Mouse (Mus musculus): Measurements from ENCODE around the gene Tm4sf19. TPM values are rescaled to one million over a fixed set of nuclear protein-coding genes. Genes with fewer than 3 reads are reported as not detected.

The Tm4sf19 gene
- total and polyA plus RNA-seq, 2 experiments from 2014 or later: not detected

GRCm38 (mm10) chr16:32386826-32387225 is 13.5 kb upstream of the Tm4sf19 start:
- no peak overlapping the region for H3K4me2 ChIP-seq (ENCODE audit: low read depth, low read length)
- WGBS: 74% methylated on average over 3 of the region's 3 CpGs
- H3K27me3 ChIP-seq (ENCODE audit: insufficient read depth, low read length): no peaks in the 10 kb centered on the region
- no peaks in the 10 kb centered on the region for H3K4me1 ChIP-seq (ENCODE audit: insufficient read depth, low read length)
- peaks cover 32% of the 10 kb centered on the region for H3K36me3 ChIP-seq (ENCODE audit: insufficient read depth, low read length)
- H3K9me3 ChIP-seq (ENCODE audit: low read length): no peaks in the 10 kb centered on the region
- H3K9ac ChIP-seq (replicated peaks; ENCODE audit: low read length): no peak overlapping the region
- TF ChIP-seq CTCF (IDR thresholded peaks at IDR 0.05; ENCODE audit: low read depth): peak; percentile 13; the same call in 1 of the 2 replicates
- no peak overlapping the region for H3K4me3 ChIP-seq (ENCODE audit: low read length)
- no peak for ATAC-seq
- peak; percentile 9 for DNase-seq (ENCODE audit: low spot score)
- H3K27ac ChIP-seq: no peak overlapping the region

GRCm38 (mm10) chr16:32389049-32389448 is 11.3 kb upstream of the Tm4sf19 start:
- no peak for TF ChIP-seq CTCF (IDR thresholded peaks at IDR 0.05; ENCODE audit: low read depth)
- H3K36me3 ChIP-seq (ENCODE audit: insufficient read depth, low read length): peaks cover 27% of the 10 kb centered on the region
- H3K4me2 ChIP-seq (ENCODE audit: low read depth, low read length): no peak overlapping the region
- H3K4me3 ChIP-seq (ENCODE audit: low read length): no peak overlapping the region
- no peak overlapping the region for H3K27ac ChIP-seq
- H3K27me3 ChIP-seq (ENCODE audit: insufficient read depth, low read length): no peaks in the 10 kb centered on the region
- no peaks in the 10 kb centered on the region for H3K9me3 ChIP-seq (ENCODE audit: low read length)
- no peak overlapping the region for H3K9ac ChIP-seq (replicated peaks; ENCODE audit: low read length)
- no peak for ATAC-seq
- DNase-seq (ENCODE audit: low spot score): no peak
- H3K4me1 ChIP-seq (ENCODE audit: insufficient read depth, low read length): no peaks in the 10 kb centered on the region

DNA sequence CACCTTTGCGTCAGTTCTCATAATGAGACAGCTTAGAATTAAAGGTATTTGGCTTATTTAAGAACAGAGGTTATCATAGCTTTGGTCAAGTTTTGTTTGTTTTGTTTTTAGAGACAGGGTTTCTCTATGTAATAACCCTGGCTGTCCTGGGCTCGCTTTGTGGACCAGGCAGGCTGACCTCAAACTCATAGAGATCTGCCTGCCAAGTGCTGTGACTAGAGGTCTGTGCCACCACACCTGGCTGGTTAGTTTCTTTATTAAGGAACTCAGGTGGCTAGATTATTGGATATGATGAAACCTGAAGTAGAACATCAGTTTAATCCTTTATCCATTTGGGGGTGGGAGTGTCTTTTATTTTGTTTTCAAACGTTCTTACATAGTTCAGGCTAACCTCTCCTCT is 10.5 kb upstream of the Tm4sf19 start:
- no peak overlapping the region for H3K4me3 ChIP-seq (ENCODE audit: low read length)
- peaks cover 24% of the 10 kb centered on the region for H3K36me3 ChIP-seq (ENCODE audit: insufficient read depth, low read length)
- H3K9me3 ChIP-seq (ENCODE audit: low read length): no peaks in the 10 kb centered on the region
- H3K4me2 ChIP-seq (ENCODE audit: low read depth, low read length): no peak overlapping the region
- DNase-seq (ENCODE audit: low spot score): no peak
- H3K4me1 ChIP-seq (ENCODE audit: insufficient read depth, low read length): no peaks in the 10 kb centered on the region
- no peak overlapping the region for H3K27ac ChIP-seq
- WGBS: 90% methylated on average over 3 of the region's 3 CpGs
- no peak for TF ChIP-seq CTCF (IDR thresholded peaks at IDR 0.05; ENCODE audit: low read depth)
- no peaks in the 10 kb centered on the region for H3K27me3 ChIP-seq (ENCODE audit: insufficient read depth, low read length)
- H3K9ac ChIP-seq (replicated peaks; ENCODE audit: low read length): no peak overlapping the region
- ATAC-seq: no peak

- Histone ChIP-seq H3K4me2 (ENCODE audit: low read depth, low read length) (no peak overlapping the region), H3K4me3 (ENCODE audit: low read length) (no peak overlapping the region), H3K9ac (replicated peaks; ENCODE audit: low read length) (no peak overlapping the region), H3K4me1 (ENCODE audit: insufficient read depth, low read length) (no peaks in the 10 kb centered on the region), H3K27me3 (ENCODE audit: insufficient read depth, low read length) (no peaks in the 10 kb centered on the region), H3K27ac (no peak overlapping the region), H3K36me3 (ENCODE audit: insufficient read depth, low read length) (peaks cover 15% of the 10 kb centered on the region), H3K9me3 (ENCODE audit: low read length) (no peaks in the 10 kb centered on the region)
- TF ChIP-seq CTCF (IDR thresholded peaks at IDR 0.05; ENCODE audit: low read depth): no peak
- DNase-seq (ENCODE audit: low spot score) (no peak), ATAC-seq (no peak)
- WGBS: 95% methylated on average over 3 of the region's 3 CpGs
These were observed 9.4 kb upstream of the Tm4sf19 start for GRCm38 (mm10) chr16:32390882-32391281.

DNA sequence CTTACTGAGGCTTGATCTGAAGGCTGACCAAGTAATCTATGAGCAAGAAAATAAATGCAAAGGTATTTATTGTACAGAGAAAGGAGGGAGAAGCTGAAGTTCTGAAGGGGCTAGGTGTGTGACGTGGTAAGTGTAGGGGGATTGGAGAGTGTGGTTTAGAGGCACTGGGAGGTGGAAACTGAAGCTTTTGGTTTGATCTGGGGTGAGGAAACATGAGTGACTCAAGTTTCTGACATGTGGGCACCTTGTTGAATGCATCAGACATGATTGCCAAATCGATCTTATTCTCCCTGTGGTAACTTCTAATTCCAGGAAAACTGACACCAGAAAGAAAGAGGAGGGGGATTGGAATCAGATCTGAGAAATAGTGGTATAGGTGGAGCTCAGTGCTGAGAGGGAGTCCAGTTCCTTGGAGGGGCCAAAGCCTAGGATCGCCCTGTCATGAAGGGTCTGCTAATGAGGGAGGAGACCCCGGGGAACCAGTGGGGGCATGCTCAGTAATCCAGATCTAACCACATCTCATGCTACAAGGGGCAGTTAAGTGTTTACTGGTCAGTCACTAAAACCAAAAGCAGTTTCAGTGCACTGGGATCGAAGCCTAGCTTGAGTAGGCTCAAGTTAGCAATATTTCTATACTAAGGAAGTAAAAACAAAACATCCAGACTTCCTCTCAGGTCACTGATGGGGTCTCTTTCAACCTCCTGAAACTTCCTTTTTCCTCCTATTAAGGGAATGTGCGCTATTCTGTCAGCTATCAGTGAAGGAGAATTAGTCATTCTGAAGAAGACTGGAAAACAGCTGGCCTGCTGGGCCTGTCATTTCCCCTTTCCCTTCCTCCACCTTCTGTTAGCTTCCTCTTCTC is 4.4 kb upstream of the Tm4sf19 start:
- Histone ChIP-seq H3K27ac (no peak overlapping the region), H3K9ac (replicated peaks; ENCODE audit: low read length) (no peak overlapping the region), H3K4me2 (ENCODE audit: low read depth, low read length) (no peak overlapping the region), H3K4me3 (ENCODE audit: low read length) (no peak overlapping the region), H3K4me1 (ENCODE audit: insufficient read depth, low read length) (no peaks in the 10 kb centered on the region), H3K36me3 (ENCODE audit: insufficient read depth, low read length) (peaks cover 10% of the 10 kb centered on the region), H3K27me3 (ENCODE audit: insufficient read depth, low read length) (no peaks in the 10 kb centered on the region), H3K9me3 (ENCODE audit: low read length) (no peaks in the 10 kb centered on the region)
- no peak for ATAC-seq
- WGBS: 67% methylated on average over 6 of the region's 6 CpGs
- no peak for TF ChIP-seq CTCF (IDR thresholded peaks at IDR 0.05; ENCODE audit: low read depth)
- DNase-seq (ENCODE audit: low spot score): no peak

DNA sequence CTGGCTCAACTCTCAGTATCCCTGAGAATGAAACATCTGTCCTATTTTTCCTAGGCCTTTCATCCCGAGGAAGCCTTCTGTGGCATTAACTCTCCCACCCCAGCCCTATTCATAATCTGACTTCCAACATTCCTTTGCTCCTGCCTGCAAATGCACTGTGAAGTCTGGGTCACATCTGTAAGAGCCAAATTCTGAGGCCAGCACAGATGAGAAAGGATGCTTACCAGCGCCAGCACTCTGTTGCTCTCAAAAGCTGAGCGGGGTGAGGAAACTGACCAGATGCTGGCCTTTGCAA is 3.8 kb upstream of the Tm4sf19 start:
- no peak for DNase-seq (ENCODE audit: low spot score)
- no peak overlapping the region for H3K9ac ChIP-seq (replicated peaks; ENCODE audit: low read length)
- no peaks in the 10 kb centered on the region for H3K27me3 ChIP-seq (ENCODE audit: insufficient read depth, low read length)
- H3K4me3 ChIP-seq (ENCODE audit: low read length): no peak overlapping the region
- no peak overlapping the region for H3K27ac ChIP-seq
- no peaks in the 10 kb centered on the region for H3K9me3 ChIP-seq (ENCODE audit: low read length)
- no peaks in the 10 kb centered on the region for H3K4me1 ChIP-seq (ENCODE audit: insufficient read depth, low read length)
- ATAC-seq: no peak
- WGBS: 62% methylated on average over 3 of the region's 3 CpGs
- peaks cover 4% of the 10 kb centered on the region for H3K36me3 ChIP-seq (ENCODE audit: insufficient read depth, low read length)
- no peak overlapping the region for H3K4me2 ChIP-seq (ENCODE audit: low read depth, low read length)
- no peak for TF ChIP-seq CTCF (IDR thresholded peaks at IDR 0.05; ENCODE audit: low read depth)

DNA sequence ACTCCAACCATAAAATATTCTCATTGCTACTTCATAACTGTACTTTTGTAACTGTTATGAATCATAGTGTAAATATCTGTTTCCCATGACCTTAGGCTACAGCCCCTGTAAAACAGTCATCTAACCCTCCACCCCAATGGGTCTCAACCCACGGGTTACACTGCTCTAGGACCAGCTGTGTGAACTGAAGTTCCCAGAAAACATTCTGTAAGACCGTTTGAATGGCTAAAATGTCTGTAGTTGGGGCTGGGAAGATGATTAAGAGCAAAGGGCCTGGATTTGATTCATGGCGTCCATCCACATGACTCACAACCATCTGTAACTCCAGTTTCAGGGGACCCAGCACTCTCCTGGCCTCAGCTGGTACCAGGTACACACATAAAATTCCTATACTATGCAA is 2.1 kb upstream of the Tm4sf19 start:
- Histone ChIP-seq H3K36me3 (ENCODE audit: insufficient read depth, low read length) (peaks cover under 1% of the 10 kb centered on the region; the same call in 1 of the 2 replicates), H3K4me1 (ENCODE audit: insufficient read depth, low read length) (no peaks in the 10 kb centered on the region), H3K9ac (replicated peaks; ENCODE audit: low read length) (no peak overlapping the region), H3K27me3 (ENCODE audit: insufficient read depth, low read length) (no peaks in the 10 kb centered on the region), H3K4me2 (ENCODE audit: low read depth, low read length) (no peak overlapping the region), H3K27ac (no peak overlapping the region), H3K9me3 (ENCODE audit: low read length) (no peaks in the 10 kb centered on the region), H3K4me3 (ENCODE audit: low read length) (no peak overlapping the region)
- TF ChIP-seq CTCF (IDR thresholded peaks at IDR 0.05; ENCODE audit: low read depth): no peak
- no peak for DNase-seq (ENCODE audit: low spot score)
- no peak for ATAC-seq
- 74% methylated on average over 3 of the region's 3 CpGs for WGBS

Measured in hindbrain, postnatal 0 days (tissue).